Mouse (Mus musculus) testis, adult 2 months (tissue): Measurements from ENCODE around the gene Tmem89. TPM values are rescaled to one million over a fixed set of nuclear protein-coding genes. Genes with fewer than 3 reads are reported as not detected.
A peak's percentile ranks its signal among the peaks of the same experiment; 100 is the strongest.

Experiments used
- H3K27ac ChIP-seq: fragments of 200-500 bp; 2 replicates; pipeline ENCODE4 v1.5.1; 2012; ENCODE audit warnings: low read depth, low read length; ENCODE audit not compliant: control insufficient read depth, insufficient read depth
- H3K27me3 ChIP-seq: fragments of 200-500 bp; 2 replicates; pipeline ENCODE4 v1.6.1; 2012; ENCODE audit warnings: mild to moderate bottlenecking, low read length, moderate library complexity; ENCODE audit not compliant: control insufficient read depth, insufficient read depth
- H3K36me3 ChIP-seq: fragments of 200-500 bp; 2 replicates; pipeline ENCODE4 v1.6.1; 2012; ENCODE audit warnings: mild to moderate bottlenecking, low read length; ENCODE audit not compliant: control insufficient read depth, insufficient read depth
- H3K4me1 ChIP-seq: fragments of 200-500 bp; 2 replicates; pipeline ENCODE4 v1.6.1; 2012; ENCODE audit warnings: low read length; ENCODE audit not compliant: control insufficient read depth, insufficient read depth
- H3K4me3 ChIP-seq: fragments of 200-500 bp; 2 replicates; pipeline ENCODE4 v1.5.1; 2012; ENCODE audit warnings: low read depth, mild to moderate bottlenecking, low read length, moderate library complexity, mixed read lengths; ENCODE audit not compliant: control insufficient read depth
- CTCF ChIP-seq: fragments of 200-500 bp; IDR thresholded peaks from 2 replicates; pipeline ENCODE4 v1.5.1; 2012; ENCODE audit warnings: low read depth, mild to moderate bottlenecking, inconsistent platforms, low read length, moderate library complexity; ENCODE audit not compliant: control insufficient read depth, insufficient read depth, insufficient replicate concordance
- POLR2A ChIP-seq: fragments of 200-500 bp; IDR thresholded peaks from 2 replicates; pipeline ENCODE4 v1.6.1; 2012; ENCODE audit warnings: low read depth, mild to moderate bottlenecking, inconsistent platforms, low read length, moderate library complexity; ENCODE audit not compliant: control insufficient read depth
- polyA plus RNA-seq: library from polyadenylated mRNA; depleted of rRNA; stranded (reverse); fragments of >200 nt; gene quantifications from 2 replicates; pipeline ENCODE4 v1.2.3, GENCODE M21; 2012; rRNA removed

The Tmem89 gene
- polyA plus RNA-seq: 400 and 456 TPM in 2 replicates

GRCm38 (mm10) chr9:108914491-108914890, at the start of gene Tmem89:
Gene Tmem89 (plus strand): TSS chr9:108914619.
- Histone ChIP-seq H3K36me3 (no peaks in the 10 kb centered on the region), H3K27me3 (no peaks in the 10 kb centered on the region), H3K4me1 (peaks cover 19% of the 10 kb centered on the region), H3K27ac (peak within 1 kb of the TSS; percentile 61), H3K4me3 (peak within 1 kb of the TSS; percentile 78)
- no peak for TF ChIP-seq CTCF
- TF ChIP-seq POLR2A: peak; percentile 57; the same call in 1 of the 2 replicates

DNA sequence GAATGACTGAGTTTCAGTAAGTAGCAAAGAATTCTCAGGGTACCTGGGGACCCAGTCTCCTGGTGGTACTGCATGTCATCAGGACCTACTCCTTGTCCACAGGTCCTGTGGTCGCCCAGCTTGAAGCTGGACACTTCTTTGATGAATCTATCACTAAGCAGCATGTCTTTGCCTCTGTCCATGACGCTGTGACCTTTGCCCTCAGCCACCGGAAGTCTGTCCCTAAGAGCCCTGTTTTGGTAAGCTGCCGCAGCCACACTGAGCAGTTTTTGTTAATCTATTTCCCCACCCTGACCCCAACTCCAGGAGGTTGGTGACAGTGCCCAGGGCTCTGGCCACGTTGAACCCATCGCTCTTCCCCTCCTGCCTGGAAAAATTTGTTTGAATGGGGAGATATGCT, 2.1 kb upstream of the Tmem89 start:
- Histone ChIP-seq H3K4me3 (no peak overlapping the region), H3K4me1 (peaks cover 19% of the 10 kb centered on the region), H3K27me3 (no peaks in the 10 kb centered on the region), H3K36me3 (no peaks in the 10 kb centered on the region), H3K27ac (no peak overlapping the region)
- TF ChIP-seq POLR2A (no peak), CTCF (no peak)

GRCm38 (mm10) chr9:108913161-108913560, 1.3 kb upstream of the Tmem89 start:
- H3K4me1 ChIP-seq: peaks cover 19% of the 10 kb centered on the region
- H3K27ac ChIP-seq: no peak overlapping the region
- H3K4me3 ChIP-seq: peak overlapping the region; percentile 63
- no peaks in the 10 kb centered on the region for H3K27me3 ChIP-seq
- H3K36me3 ChIP-seq: no peaks in the 10 kb centered on the region
- TF ChIP-seq POLR2A (no peak), CTCF (no peak)

GRCm38 (mm10) chr9:108913621-108914020, 798 bp upstream of the Tmem89 start:
- Histone ChIP-seq H3K36me3 (no peaks in the 10 kb centered on the region), H3K4me3 (peak overlapping the region; percentile 63), H3K27me3 (no peaks in the 10 kb centered on the region), H3K4me1 (peaks cover 19% of the 10 kb centered on the region), H3K27ac (no peak overlapping the region)
- no peak for TF ChIP-seq CTCF

DNA sequence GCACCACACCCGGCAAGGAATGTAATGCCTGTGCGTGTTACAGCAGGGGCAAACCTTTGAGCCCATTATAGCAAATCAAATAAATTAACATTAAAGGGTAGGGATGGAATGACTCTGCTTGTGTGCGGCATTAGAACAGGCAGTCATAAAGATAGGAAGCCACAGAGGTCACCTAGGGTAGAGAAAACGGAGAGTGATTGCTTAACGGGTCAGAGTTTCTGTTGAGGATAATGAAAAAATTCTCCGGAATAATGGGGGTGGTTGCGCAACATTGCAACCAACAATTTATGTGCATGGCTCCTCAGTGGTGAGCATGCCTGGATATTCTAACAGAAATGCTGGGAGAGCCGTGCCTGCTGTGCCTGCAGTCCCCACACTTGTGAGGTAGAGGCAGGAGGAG, 11.5 kb downstream of the Tmem89 start:
- no peaks in the 10 kb centered on the region for H3K36me3 ChIP-seq
- no peaks in the 10 kb centered on the region for H3K27me3 ChIP-seq
- no peak overlapping the region for H3K4me3 ChIP-seq

GRCm38 (mm10) chr9:108928424-108928823, 14.0 kb downstream of the Tmem89 start:
- Histone ChIP-seq H3K4me3 (no peak overlapping the region), H3K36me3 (no peaks in the 10 kb centered on the region), H3K27ac (no peak overlapping the region), H3K4me1 (no peaks in the 10 kb centered on the region), H3K27me3 (no peaks in the 10 kb centered on the region)
- TF ChIP-seq CTCF: no peak
- no peak for TF ChIP-seq POLR2A

More for the DNA sequence above, 11.5 kb downstream of the Tmem89 start:
- Histone ChIP-seq H3K4me1 (no peaks in the 10 kb centered on the region), H3K27ac (no peak overlapping the region)
- TF ChIP-seq POLR2A (no peak), CTCF (no peak)

GRCm38 (mm10) chr9:108935991-108936390, 21.6 kb downstream of the Tmem89 start:
- Histone ChIP-seq H3K4me1 (no peaks in the 10 kb centered on the region), H3K27ac (no peak overlapping the region), H3K36me3 (no peaks in the 10 kb centered on the region), H3K27me3 (no peaks in the 10 kb centered on the region), H3K4me3 (peak overlapping the region; percentile 30; the same call in 1 of the 2 replicates)
- TF ChIP-seq CTCF (no peak), POLR2A (no peak)

- H3K36me3 ChIP-seq: no peaks in the 10 kb centered on the region
- TF ChIP-seq POLR2A (peak; percentile 95), CTCF (peak; percentile 95)
- peak within 1 kb of the TSS; percentile 76 for H3K4me3 ChIP-seq
- no peaks in the 10 kb centered on the region for H3K27me3 ChIP-seq
- H3K4me1 ChIP-seq: no peaks in the 10 kb centered on the region
- H3K27ac ChIP-seq: peak within 1 kb of the TSS; percentile 51
These were observed 22.3 kb downstream of the Tmem89 start, which contains the start of gene Uqcrc1 for GRCm38 (mm10) chr9:108936418-108937364. Gene Uqcrc1 (plus strand): TSS chr9:108936633.
